Mouse (Mus musculus) thymus, adult 2 months (tissue): Measurements from ENCODE around the gene Ptprs. TPM values are rescaled to one million over a fixed set of nuclear protein-coding genes. Genes with fewer than 3 reads are reported as not detected.

ENCODE experiments used
- DNase-seq: peaks from one replicate; pipeline ENCODE4 v3.0.0; 2021
- H3K27ac ChIP-seq: fragments of 200-500 bp; 2 replicates; pipeline ENCODE4 v1.5.1; 2012; ENCODE audit warnings: low read length, control low read depth; ENCODE audit not compliant: control insufficient read depth, insufficient read depth
- H3K27me3 ChIP-seq: fragments of 200-500 bp; 2 replicates; pipeline ENCODE4 v1.6.1; 2012; ENCODE audit warnings: mild to moderate bottlenecking, low read length, moderate library complexity, mixed read lengths; ENCODE audit not compliant: control insufficient read depth, insufficient read depth
- H3K36me3 ChIP-seq: fragments of 200-500 bp; 2 replicates; pipeline ENCODE4 v1.6.1; 2012; ENCODE audit warnings: mild to moderate bottlenecking, low read length, moderate library complexity; ENCODE audit not compliant: control insufficient read depth, insufficient read depth
- H3K4me1 ChIP-seq: fragments of 200-500 bp; replicated peaks from 2 replicates; pipeline ENCODE4 v1.6.1; 2012; ENCODE audit warnings: low read length; ENCODE audit not compliant: control insufficient read depth, insufficient read depth
- H3K4me3 ChIP-seq: fragments of 200-500 bp; 2 replicates; pipeline ENCODE4 v1.5.1; 2012; ENCODE audit warnings: mild to moderate bottlenecking, low read length, control low read depth, moderate library complexity; ENCODE audit not compliant: control insufficient read depth, insufficient read depth
- CTCF ChIP-seq: fragments of 200-500 bp; IDR thresholded peaks from 2 replicates; pipeline ENCODE4 v1.5.1; 2012; ENCODE audit warnings: mild to moderate bottlenecking, control low read depth, low read length, moderate library complexity, borderline replicate concordance; ENCODE audit not compliant: control insufficient read depth, poor library complexity, insufficient read depth; ENCODE audit errors: extremely low read depth
- POLR2A ChIP-seq: fragments of 200-500 bp; IDR thresholded peaks from 2 replicates; pipeline ENCODE4 v1.6.1; 2012; ENCODE audit warnings: mild to moderate bottlenecking, low read length, control low read depth, moderate library complexity; ENCODE audit not compliant: control insufficient read depth, poor library complexity, insufficient read depth; ENCODE audit errors: extremely low read depth
- WGBS: fragments of 180-500 bp; shearing (Covaris S2); methylation state at CpG from one replicate; pipeline ENCODE4 v1.1.7; 2018; 5-methylcytosine and 5-hydroxymethylcytosine counted together
- polyA plus RNA-seq: library from polyadenylated mRNA; depleted of rRNA; stranded (reverse); fragments of >200 nt; gene quantifications from 2 replicates; pipeline ENCODE4 v1.2.3, GENCODE M21; 2012

Gene Ptprs
- polyA plus RNA-seq, 1 experiment: 235 TPM

DNA sequence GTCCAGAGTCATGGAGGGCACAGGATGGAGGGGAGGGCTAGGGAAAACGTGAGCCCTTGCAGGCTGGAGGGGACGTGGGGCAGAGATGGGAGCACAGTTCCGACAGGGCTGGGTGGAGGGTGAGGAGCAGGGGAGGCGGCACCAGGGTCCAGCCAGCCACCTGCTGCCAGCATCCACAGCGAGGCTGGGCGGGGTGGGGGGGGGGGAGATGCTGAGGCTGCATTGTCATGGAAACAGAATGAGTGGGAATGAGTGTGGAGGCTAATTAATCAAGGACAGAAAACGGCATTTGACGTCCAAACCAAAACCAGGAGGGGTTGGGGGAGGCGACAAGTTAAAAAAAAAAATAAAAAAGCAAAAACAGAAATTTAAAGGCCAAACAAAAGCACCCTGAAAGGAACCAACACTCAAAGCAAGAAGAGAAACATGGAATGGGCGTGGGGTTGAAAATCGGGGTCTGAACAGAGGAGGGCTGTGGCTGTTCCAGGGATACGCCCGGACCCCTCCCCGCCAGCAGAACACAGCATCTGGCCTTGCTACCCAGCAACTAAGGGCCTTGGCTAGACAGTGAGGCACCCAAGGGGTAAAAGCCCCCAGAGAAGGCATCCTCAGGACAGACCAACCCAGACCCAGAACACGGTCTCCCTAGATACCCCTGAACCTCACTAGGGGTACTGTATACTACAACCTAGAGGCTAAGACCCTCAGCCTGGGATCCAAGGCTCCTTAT, 36.4 kb downstream of the Ptprs start:
- Histone ChIP-seq H3K27ac (no peak overlapping the region), H3K4me3 (no peak overlapping the region), H3K27me3 (no peaks in the 10 kb centered on the region), H3K4me1 (peaks cover 37% of the 10 kb centered on the region), H3K36me3 (peaks cover 4% of the 10 kb centered on the region)
- TF ChIP-seq CTCF: no peak
- no peak for TF ChIP-seq POLR2A
- WGBS: 94% methylated on average over 15 of the region's 15 CpGs
- no peak for DNase-seq

DNA sequence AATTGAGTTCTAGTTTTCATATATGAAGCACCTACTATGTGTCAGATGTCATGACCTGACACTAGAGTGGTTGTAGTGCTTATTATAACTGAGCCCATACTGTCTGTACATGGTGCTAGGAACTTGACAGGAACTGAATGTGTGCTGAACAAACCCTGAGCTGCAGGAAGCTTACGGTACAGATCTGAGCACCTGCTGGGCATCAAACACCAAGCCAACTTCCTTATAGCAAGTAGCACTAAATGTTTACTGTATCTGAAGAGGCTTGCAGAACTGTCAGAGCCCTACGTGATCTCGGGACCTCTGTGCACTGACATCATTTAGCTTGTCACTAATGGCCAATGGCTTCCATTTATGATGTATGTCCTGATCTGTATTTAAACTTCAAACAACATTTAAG, 44.7 kb downstream of the Ptprs start:
- Histone ChIP-seq H3K36me3 (peaks cover 4% of the 10 kb centered on the region), H3K27me3 (no peaks in the 10 kb centered on the region), H3K4me1 (peaks cover 7% of the 10 kb centered on the region), H3K27ac (peak overlapping the region; percentile 27; the same call in 1 of the 2 replicates), H3K4me3 (no peak overlapping the region)
- no peak for TF ChIP-seq POLR2A
- no peak for TF ChIP-seq CTCF
- DNase-seq: no peak
- 19% methylated on average over 3 of the region's 3 CpGs for WGBS

DNA sequence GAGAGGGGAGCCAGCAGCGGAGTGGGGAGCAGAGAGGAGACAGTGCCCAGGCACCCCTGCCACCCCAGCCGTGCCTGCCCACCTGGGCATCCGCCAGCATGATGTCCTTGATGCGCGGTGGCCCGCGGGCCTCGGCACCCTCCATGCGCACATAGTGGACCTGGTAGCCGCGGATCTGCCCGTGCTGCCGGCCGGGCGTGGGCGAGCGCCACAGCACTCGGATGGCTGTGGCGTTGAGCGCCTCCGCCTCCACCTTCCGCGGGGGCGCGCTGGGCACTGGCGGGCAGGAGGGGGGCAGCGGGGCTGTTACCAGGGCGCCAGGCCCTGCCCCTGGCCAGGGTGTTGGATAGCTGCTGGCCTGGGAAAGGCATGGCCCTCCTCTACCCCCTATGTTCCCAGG, 48.4 kb downstream of the Ptprs start:
- no peak for DNase-seq
- H3K4me1 ChIP-seq: peaks cover 18% of the 10 kb centered on the region
- H3K4me3 ChIP-seq: no peak overlapping the region
- H3K36me3 ChIP-seq: no peaks in the 10 kb centered on the region
- 96% methylated on average over 28 of the region's 28 CpGs for WGBS
- TF ChIP-seq POLR2A: no peak
- TF ChIP-seq CTCF: no peak
- no peak overlapping the region for H3K27ac ChIP-seq
- H3K27me3 ChIP-seq: no peaks in the 10 kb centered on the region

DNA sequence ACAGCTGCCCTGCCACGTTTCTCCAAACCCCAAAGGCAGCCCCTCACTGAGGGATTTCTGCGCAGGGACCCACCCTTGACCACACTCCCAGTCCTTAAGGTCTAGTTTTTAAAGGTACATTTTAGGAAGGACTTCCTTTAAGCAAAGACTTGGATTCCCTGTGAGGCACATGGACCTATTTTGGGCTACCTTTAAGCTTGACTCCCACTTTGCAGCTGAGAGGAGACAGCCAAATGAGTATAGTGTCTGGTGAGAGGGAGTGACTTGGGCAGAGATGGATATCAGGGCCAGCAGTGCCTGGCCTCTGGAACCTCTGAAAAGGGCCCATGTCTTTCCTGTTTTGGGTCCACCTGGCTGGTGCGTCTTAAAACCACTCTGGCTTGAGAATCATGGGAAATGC, 50.3 kb downstream of the Ptprs start:
- DNase-seq: no peak
- Histone ChIP-seq H3K27ac (no peak overlapping the region), H3K36me3 (no peaks in the 10 kb centered on the region), H3K27me3 (no peaks in the 10 kb centered on the region), H3K4me3 (peak overlapping the region; percentile 47), H3K4me1 (peaks cover 11% of the 10 kb centered on the region)
- 39% methylated on average over 3 of the region's 3 CpGs for WGBS
- TF ChIP-seq POLR2A (no peak), CTCF (no peak)

DNA sequence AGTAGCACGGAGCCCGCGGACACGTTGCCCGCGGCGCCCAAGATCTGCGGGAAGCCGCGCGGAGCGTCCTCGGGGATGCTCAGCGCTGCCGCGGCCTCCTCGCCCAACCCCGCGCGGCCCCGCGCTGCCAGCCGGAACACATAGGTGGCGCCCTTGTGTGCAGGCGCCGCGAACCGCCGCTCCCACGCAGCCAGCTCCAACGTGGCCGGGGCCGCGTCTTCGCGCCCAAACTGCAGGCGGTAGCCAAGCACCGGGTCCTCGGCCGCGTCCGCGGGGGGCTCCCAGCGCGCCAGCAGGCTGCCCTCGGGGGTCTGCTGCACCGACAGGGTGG, 50.7 kb downstream of the Ptprs start:
- peak; percentile 93 for DNase-seq
- Histone ChIP-seq H3K27ac (no peak overlapping the region), H3K27me3 (no peaks in the 10 kb centered on the region), H3K4me1 (peaks cover 11% of the 10 kb centered on the region), H3K36me3 (no peaks in the 10 kb centered on the region), H3K4me3 (peak overlapping the region; percentile 47)
- under 1% methylated on average over 47 of the region's 47 CpGs for WGBS
- TF ChIP-seq CTCF (peak; percentile 94; the same call in 1 of the 2 replicates), POLR2A (no peak)

DNA sequence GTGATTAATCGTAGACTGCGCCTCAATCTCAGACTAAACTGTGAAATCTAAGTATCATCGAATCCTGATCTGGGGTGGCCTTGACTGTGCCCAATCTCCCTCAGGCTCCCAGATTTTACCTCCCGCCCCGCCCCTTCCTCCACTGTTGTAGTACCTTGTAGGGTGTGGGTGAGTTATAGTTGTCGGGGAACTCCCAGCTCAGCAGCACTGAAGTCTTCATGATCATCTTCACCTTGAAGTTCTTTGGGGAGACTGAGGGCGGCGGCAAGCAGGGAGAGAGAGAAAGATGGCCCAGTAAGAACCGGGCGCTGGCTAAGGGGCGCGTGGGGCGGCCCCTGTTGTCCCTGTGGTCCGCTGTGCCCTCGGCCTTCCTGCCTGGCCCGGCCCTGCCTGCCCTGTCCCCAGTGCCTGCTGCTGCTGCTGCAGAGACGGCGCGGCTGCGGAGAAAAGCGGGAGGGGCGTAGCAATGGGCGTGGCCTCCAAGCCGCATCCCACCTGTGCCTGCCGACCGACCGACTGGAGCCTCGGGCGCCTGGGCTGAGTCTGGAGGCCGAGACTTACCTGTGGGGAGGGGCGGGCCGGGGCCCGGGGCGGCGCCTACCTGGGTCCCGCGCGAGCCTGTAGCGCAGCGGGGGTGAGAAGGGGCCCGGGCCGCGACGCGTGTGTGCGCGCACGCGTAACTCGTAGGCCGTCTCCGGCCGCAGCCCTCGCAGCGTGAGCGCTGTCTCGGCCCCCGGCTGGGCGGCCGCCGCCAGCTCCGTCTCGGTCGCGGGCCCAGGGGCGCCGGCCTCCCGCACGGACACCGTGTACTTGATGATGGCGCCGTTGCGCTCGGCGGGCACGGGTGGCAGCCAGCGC, 51.3 kb downstream of the Ptprs start:
- H3K4me3 ChIP-seq: peak overlapping the region; percentile 47
- WGBS: 15% methylated on average over 77 of the region's 77 CpGs
- peaks cover 11% of the 10 kb centered on the region for H3K4me1 ChIP-seq
- no peaks in the 10 kb centered on the region for H3K27me3 ChIP-seq
- no peaks in the 10 kb centered on the region for H3K36me3 ChIP-seq
- TF ChIP-seq POLR2A (no peak), CTCF (no peak)
- peak; percentile 76 for DNase-seq
- H3K27ac ChIP-seq: no peak overlapping the region

DNA sequence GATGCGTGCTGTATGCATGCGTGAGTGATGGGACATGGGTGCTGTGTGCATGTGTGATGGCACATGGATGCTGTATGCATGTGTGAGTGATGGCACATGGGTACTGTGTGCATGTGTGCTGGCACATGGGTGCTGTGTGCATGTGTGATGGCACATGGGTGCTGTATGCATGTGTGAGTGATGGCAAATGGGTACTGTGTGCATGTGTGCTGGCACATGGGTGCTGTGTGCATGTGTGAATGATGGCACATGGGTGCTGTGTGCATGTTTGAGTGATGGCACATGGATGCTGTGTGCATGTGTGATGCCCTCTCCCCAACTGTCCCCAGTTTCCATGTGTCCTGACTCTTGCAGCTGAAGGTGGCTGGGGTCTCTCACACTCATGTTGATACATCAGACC, 56.3 kb downstream of the Ptprs start:
- Histone ChIP-seq H3K27ac (no peak overlapping the region), H3K4me3 (no peak overlapping the region), H3K36me3 (0 out of 2 replicates have a peak, but pooled peaks cover 8% of the 10 kb centered on the region), H3K4me1 (peaks cover 3% of the 10 kb centered on the region; the same call in 1 of the 2 replicates), H3K27me3 (no peaks in the 10 kb centered on the region)
- DNase-seq: no peak
- 99% methylated on average over 2 of the region's 2 CpGs for WGBS
- TF ChIP-seq CTCF: no peak
